9 mouse cellular contexts compared by ENCODE assay signal in genomic region chr2:18049279-18049821, GRCm38 (mm10). TPM values are rescaled to one million over a fixed set of nuclear protein-coding genes. Genes with fewer than 3 reads are reported as not detected.
DNase-seq lines count a peak whose midpoint lies in the region; ATAC-seq and TF ChIP-seq lines count a peak whose summit lies in the region.
"Had no signal": no experiment of that assay in that cellular context is flagged by ENCODE, and none has a peak within 500 bp of the region (broad histone marks: within the 10 kb centered on the region; RNA-seq: fewer than 3 reads in every experiment).

No protein-coding gene starts in this region.

- H3K4me3 ChIP-seq in left cerebral cortex, adult 2 months, result no peak overlapping the region
- H3K4me3 ChIP-seq in forebrain, embryonic 14.5 days (ENCODE audit: low read depth, low read length), result peak overlapping the region; percentile 98
- H3K4me3 ChIP-seq in midbrain, postnatal 0 days (ENCODE audit: low read depth, low read length), result peak overlapping the region; percentile 86

- no peaks in the 10 kb centered on the region for H3K9me3 ChIP-seq in forebrain, embryonic 14.5 days (replicated peaks; ENCODE audit: control insufficient read depth, low read length)
- H3K9me3 ChIP-seq in midbrain, postnatal 0 days (ENCODE audit: low read length), result no peaks in the 10 kb centered on the region

- no peaks in the 10 kb centered on the region for H3K27me3 ChIP-seq in forebrain, embryonic 14.5 days (replicated peaks; ENCODE audit: control insufficient read depth, insufficient read depth, low read length)
- no peaks in the 10 kb centered on the region for H3K27me3 ChIP-seq in midbrain, postnatal 0 days (ENCODE audit: insufficient read depth, low read length)

- DNase-seq in left cerebral cortex, adult 2 months (ENCODE audit: extremely low spot score in 1 of 2, low spot score in 2 of 2), result no peak
- DNase-seq in left cerebral cortex, adult 9 months (ENCODE audit: low spot score in 2 of 2), result no peak
- peak; percentile 71 for DNase-seq in forebrain, embryonic 14.5 days (ENCODE audit: low spot score)
- peak; percentile 85 for DNase-seq in kidney, adult 9 months
- DNase-seq in midbrain, postnatal 0 days (ENCODE audit: low spot score), result no peak
- no peak for DNase-seq in testis, postnatal 14 days (ENCODE audit: low spot score)
- DNase-seq in ovary, postnatal 10 days (ENCODE audit: low spot score), result no peak

- peak overlapping the region; percentile 94 for H3K4me2 ChIP-seq in forebrain, embryonic 14.5 days (ENCODE audit: low read length)
- H3K4me2 ChIP-seq in midbrain, postnatal 0 days (ENCODE audit: low read depth, low read length, poor library complexity, severe bottlenecking), result peak overlapping the region; percentile 80

- intact Hi-C loops in left cerebral cortex, adult 2 months (cut with DNase I), result loop anchor here (5.0 kb wide), 2 partner anchors 317 to 643 kb away; partner anchors contain the start of genes Nebl and Spag6

- H3K36me3 ChIP-seq in forebrain, embryonic 14.5 days (ENCODE audit: control insufficient read depth, insufficient read depth, low read length), result no peaks in the 10 kb centered on the region
- H3K36me3 ChIP-seq in midbrain, postnatal 0 days (ENCODE audit: insufficient read depth, low read length), result no peaks in the 10 kb centered on the region

- H3K4me1 ChIP-seq in forebrain, embryonic 14.5 days (ENCODE audit: control insufficient read depth, insufficient read depth, low read length), result peaks cover 29% of the 10 kb centered on the region
- peaks cover 9% of the 10 kb centered on the region for H3K4me1 ChIP-seq in midbrain, postnatal 0 days (ENCODE audit: insufficient read depth, low read length)

- no peak for TF ChIP-seq CTCF in left cerebral cortex, adult 2 months (IDR thresholded peaks at IDR 0.05)
- no peak for TF ChIP-seq CTCF in midbrain, postnatal 0 days (IDR thresholded peaks at IDR 0.05)

- WGBS in forebrain, embryonic 14.5 days, result 1% methylated on average over 11 of the region's 11 CpGs
- WGBS in midbrain, postnatal 0 days, result 13% methylated on average over 11 of the region's 11 CpGs

- ATAC-seq in forebrain, embryonic 14.5 days, result peak; percentile 16; the same call in 1 of the 2 replicates
- ATAC-seq in midbrain, postnatal 0 days (ENCODE audit: low FRiP score), result no peak
- ATAC-seq in cerebellum, adult (ENCODE audit: insufficient number of reproducible peaks, low FRiP score, low TSS enrichment), result no peak

- H3K9ac ChIP-seq in forebrain, embryonic 14.5 days (ENCODE audit: low read length), result peak overlapping the region; percentile 100
- H3K9ac ChIP-seq in midbrain, postnatal 0 days (replicated peaks; ENCODE audit: low read length, poor library complexity, severe bottlenecking), result peak overlapping the region; percentile 97; the same call in 1 of the 2 replicates

- H3K27ac ChIP-seq in left cerebral cortex, adult 2 months, result peak overlapping the region; percentile 0; the same call in 1 of the 2 replicates
- peak overlapping the region; percentile 100 for H3K27ac ChIP-seq in forebrain, embryonic 14.5 days (ENCODE audit: low read depth, low read length)
- peak overlapping the region; percentile 97 for H3K27ac ChIP-seq in midbrain, postnatal 0 days (ENCODE audit: low read depth, low read length)

RNA-seq across cellular contexts. Expression of gene Skida1, which starts 0.5 kb away (rescaled TPM):
- 1 to 10 TPM; 7.4 to 8.0 TPM for total RNA-seq in left cerebral cortex, adult 2 months (2021)
- 10.8 and 13.2 TPM in 2 replicates for polyA plus RNA-seq in forebrain, embryonic 14.5 days (2014; fragmentation: Nextera tagmentation; extraction: Ambion mirVana)
- 12.1 and 12.4 TPM in 2 replicates for total RNA-seq in midbrain, postnatal 0 days (2014; rRNA removed)
- polyA plus RNA-seq in midbrain, postnatal 0 days (2015; fragmentation: Nextera tagmentation; extraction: Ambion mirVana), result 3.5 and 4.3 TPM in 2 replicates

RNA-seq across cellular contexts. Expression of gene Mllt10, which starts 5.7 kb away (rescaled TPM):
- 10 to 100 TPM; 51.6 to 52.1 TPM for total RNA-seq in left cerebral cortex, adult 2 months (2021)
- polyA plus RNA-seq in forebrain, embryonic 14.5 days (2014; fragmentation: Nextera tagmentation; extraction: Ambion mirVana), result 38.7 and 43.5 TPM in 2 replicates
- 22.7 and 96.5 TPM in 2 replicates for total RNA-seq in midbrain, postnatal 0 days (2014; rRNA removed)
- polyA plus RNA-seq in midbrain, postnatal 0 days (2015; fragmentation: Nextera tagmentation; extraction: Ambion mirVana), result 23.9 and 28.9 TPM in 2 replicates

RNA-seq across cellular contexts. Expression of gene A930004D18Rik, which starts 11.8 kb away (rescaled TPM):
- total RNA-seq in left cerebral cortex, adult 2 months (2021), result 1 to 10 TPM; 2.7 to 5.0 TPM
- 9.9 and 11.7 TPM in 2 replicates for polyA plus RNA-seq in forebrain, embryonic 14.5 days (2014; fragmentation: Nextera tagmentation; extraction: Ambion mirVana)
- 2.4 and 3.6 TPM in 2 replicates for total RNA-seq in midbrain, postnatal 0 days (2014; rRNA removed)
- 9.7 and 10.3 TPM in 2 replicates for polyA plus RNA-seq in midbrain, postnatal 0 days (2015; fragmentation: Nextera tagmentation; extraction: Ambion mirVana)

RNA-seq across cellular contexts. Expression of gene H2al2a, which starts 52.6 kb away (rescaled TPM):
- not detected for total RNA-seq in left cerebral cortex, adult 2 months (2021)
- polyA plus RNA-seq in forebrain, embryonic 14.5 days (2014; fragmentation: Nextera tagmentation; extraction: Ambion mirVana), result not detected in 2 replicates
- total RNA-seq in midbrain, postnatal 0 days (2014; rRNA removed), result not detected in 2 replicates
- polyA plus RNA-seq in midbrain, postnatal 0 days (2015; fragmentation: Nextera tagmentation; extraction: Ambion mirVana), result not detected in 2 replicates
- total RNA-seq: liver, adult 2 months had no signal
- polyA plus RNA-seq: liver, adult 2 months had no signal

Comparison
In these comparisons a context has a peak if more than half of its experiments do, and no peak if none do; other contexts are left out.
1. DNase-seq: peak in forebrain, embryonic 14.5 days (single experiment) and kidney, adult 9 months (single experiment); none in left cerebral cortex, adult 2 months (0 of 2), left cerebral cortex, adult 9 months (0 of 2), midbrain, postnatal 0 days (single experiment), testis, postnatal 14 days (single experiment) and ovary, postnatal 10 days (single experiment).
2. H3K27ac ChIP-seq: peak in every context shown above with its lines; median percentile 100 in forebrain, embryonic 14.5 days; 97 in midbrain, postnatal 0 days; 0 in left cerebral cortex, adult 2 months.